Mouse (Mus musculus): ENCODE measurements around the gene Rab44.
"Not testable (repeated sequence)": the region's sequence is repeated elsewhere in the genome, so short reads cannot be mapped to it uniquely, and the experiment has no call there.

The Rab44 gene

GRCm38 (mm10) chr17:29091348-29091944 is 22.5 kb upstream of the Rab44 start:
- DNase-seq = no peak

GRCm38 (mm10) chr17:29092497-29092896 is 21.4 kb upstream of the Rab44 start:
- DNase-seq = no peak

GRCm38 (mm10) chr17:29093110-29093952 is 20.6 kb upstream of the Rab44 start:
- DNase-seq = peak; percentile 83

- no peak for DNase-seq
Observed at GRCm38 (mm10) chr17:29093961-29094309, 20.0 kb upstream of the Rab44 start.

GRCm38 (mm10) chr17:29094310-29095181 is 19.4 kb upstream of the Rab44 start:
- DNase-seq = peak; percentile 54

- DNase-seq = peak; percentile 92
Observed at GRCm38 (mm10) chr17:29095201-29095733, 18.7 kb upstream of the Rab44 start.

- DNase-seq = peak; percentile 0
Observed at GRCm38 (mm10) chr17:29096245-29096644, 17.7 kb upstream of the Rab44 start.

- no peak for DNase-seq
Observed at GRCm38 (mm10) chr17:29096851-29097561, 16.9 kb upstream of the Rab44 start.

- no peak for DNase-seq
Observed at GRCm38 (mm10) chr17:29098291-29098690, 15.7 kb upstream of the Rab44 start.

- no peak for DNase-seq
Observed at GRCm38 (mm10) chr17:29099076-29099475, 14.9 kb upstream of the Rab44 start.

GRCm38 (mm10) chr17:29100627-29101026 is 13.3 kb upstream of the Rab44 start:
- DNase-seq = no peak

GRCm38 (mm10) chr17:29110356-29110755 is 3.6 kb upstream of the Rab44 start:
- not testable (repeated sequence) for DNase-seq

- DNase-seq = no peak
Observed at GRCm38 (mm10) chr17:29111332-29111731, 2.6 kb upstream of the Rab44 start.

- DNase-seq = no peak
Observed at GRCm38 (mm10) chr17:29116023-29116422, 2.1 kb downstream of the Rab44 start.

GRCm38 (mm10) chr17:29117006-29117648 is 3.2 kb downstream of the Rab44 start:
- no peak for DNase-seq

- DNase-seq = no peak
Observed at GRCm38 (mm10) chr17:29118057-29118456, 4.1 kb downstream of the Rab44 start.

- DNase-seq = no peak
Observed at GRCm38 (mm10) chr17:29120666-29121065, 6.7 kb downstream of the Rab44 start.

GRCm38 (mm10) chr17:29122817-29123216 is 8.9 kb downstream of the Rab44 start:
- DNase-seq = peak; percentile 91

- peak; percentile 40 for DNase-seq
Observed at GRCm38 (mm10) chr17:29123578-29124174, 9.7 kb downstream of the Rab44 start.

- no peak for DNase-seq
Observed at GRCm38 (mm10) chr17:29126561-29126960, 12.6 kb downstream of the Rab44 start.

GRCm38 (mm10) chr17:29129341-29129740 is 15.4 kb downstream of the Rab44 start:
- no peak for DNase-seq

- no peak for DNase-seq
Observed at GRCm38 (mm10) chr17:29135066-29135465, 21.1 kb downstream of the Rab44 start.

Measured in kidney, adult 11 months (tissue).